Mouse (Mus musculus) C2C12 (cell line): ENCODE data around the gene Smarce1.

Experiments used
- CTCF ChIP-seq: IDR thresholded peaks from one replicate; pipeline ENCODE4 v1.5.1; 2011; ENCODE audit not compliant: control insufficient read depth, insufficient read depth, insufficient read length
- MAX ChIP-seq: IDR thresholded peaks from one replicate; pipeline ENCODE4 v1.6.1; 2011; ENCODE audit warnings: mild to moderate bottlenecking, control low read depth
- MYOD1 ChIP-seq: IDR thresholded peaks from one replicate; pipeline ENCODE4 v1.6.1; 2011; ENCODE audit warnings: low read depth; ENCODE audit not compliant: control insufficient read depth, insufficient read length
- USF1 ChIP-seq: IDR thresholded peaks from one replicate; pipeline ENCODE4 v1.6.1; 2011; ENCODE audit warnings: low read depth, mild to moderate bottlenecking, control low read depth, moderate library complexity

GRCm38 (mm10) chr11:99186836-99187235 lies 44.0 kb downstream of the Smarce1 start:
- TF ChIP-seq MAX (no peak), CTCF (no peak), MYOD1 (no peak), USF1 (no peak)
